Mouse (Mus musculus): ENCODE measurements around the gene Zfp239.

Gene Zfp239

DNA sequence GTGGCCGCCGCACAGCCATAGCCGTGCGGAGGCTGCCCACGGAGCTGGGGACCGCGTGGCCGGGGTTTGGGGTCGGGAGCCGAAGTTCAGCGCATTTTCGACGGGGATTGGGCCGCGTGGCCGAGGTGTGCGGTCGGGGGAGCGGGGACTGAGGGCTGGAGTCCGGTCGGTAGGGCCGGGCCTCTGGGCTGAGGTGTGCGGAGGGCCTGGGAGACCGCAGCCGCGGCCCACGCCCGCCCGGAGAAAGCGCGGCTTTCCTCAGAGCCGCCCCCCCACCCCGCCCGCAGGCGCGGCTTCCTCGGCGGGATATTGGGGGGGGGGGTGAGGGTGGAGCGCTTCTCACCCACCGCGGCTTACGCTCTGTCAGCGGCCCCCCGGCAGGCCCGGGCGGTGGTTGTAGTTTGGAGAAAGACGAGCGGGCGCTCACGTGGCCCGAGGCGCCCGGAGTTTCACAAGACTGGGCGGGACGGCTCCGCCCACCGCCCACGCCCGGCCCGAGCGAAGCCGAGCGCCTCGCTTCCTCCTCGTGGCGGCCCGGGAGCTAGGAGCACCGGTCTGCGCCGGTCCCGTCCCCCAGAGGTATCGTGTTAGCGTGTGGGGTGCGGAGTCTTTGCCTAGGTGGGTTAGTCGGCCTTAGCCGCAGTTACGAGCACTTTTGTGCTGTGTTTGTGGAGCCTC is 45.5 kb downstream of the Zfp239 start:
- DNase-seq, result peak; percentile 88 to 95

DNA sequence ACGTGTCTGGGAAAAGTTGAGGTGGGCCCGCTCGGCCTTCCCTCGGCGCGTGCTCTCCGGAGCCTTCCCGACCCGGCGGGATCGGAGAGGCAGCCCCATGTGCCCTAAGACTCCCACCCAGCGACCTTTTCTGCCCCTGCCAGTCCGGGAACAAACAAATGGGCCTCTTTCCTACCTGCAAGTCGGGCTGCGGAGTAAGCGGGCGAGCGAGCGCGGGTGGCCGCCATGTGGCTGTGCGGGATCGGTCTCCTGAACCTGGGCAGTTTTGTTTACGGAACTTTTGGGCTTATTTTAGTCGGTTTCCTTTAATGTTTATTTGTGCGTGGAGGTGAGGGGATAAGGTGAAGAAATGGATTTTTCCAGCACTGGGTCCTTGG is 46.1 kb downstream of the Zfp239 start:
- DNase-seq, result no peak

DNA sequence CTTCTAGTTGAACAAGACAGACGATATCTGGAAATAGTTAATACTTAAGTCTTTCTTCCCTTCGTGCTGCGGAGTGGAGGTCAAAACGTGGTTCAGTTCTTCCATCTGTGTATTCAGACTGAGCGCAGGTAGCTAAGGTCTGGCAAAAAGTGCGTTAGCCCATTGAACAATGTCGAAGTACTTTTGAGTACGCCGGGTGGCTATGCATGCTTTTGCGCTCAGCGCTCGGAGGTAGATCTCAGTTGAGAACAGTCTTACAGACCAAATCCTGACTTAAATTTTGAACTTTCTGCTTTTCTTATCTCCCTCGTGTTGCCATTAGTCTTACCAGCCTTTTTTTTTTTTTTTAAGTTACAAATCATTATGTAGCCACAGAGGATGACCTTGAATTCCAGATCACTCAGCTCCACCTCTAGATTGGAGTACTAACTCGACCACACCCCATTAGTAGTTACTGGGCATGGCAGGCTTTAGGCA is 46.6 kb downstream of the Zfp239 start:
- peak in 1 of 2 experiments; percentile 16 for DNase-seq

DNA sequence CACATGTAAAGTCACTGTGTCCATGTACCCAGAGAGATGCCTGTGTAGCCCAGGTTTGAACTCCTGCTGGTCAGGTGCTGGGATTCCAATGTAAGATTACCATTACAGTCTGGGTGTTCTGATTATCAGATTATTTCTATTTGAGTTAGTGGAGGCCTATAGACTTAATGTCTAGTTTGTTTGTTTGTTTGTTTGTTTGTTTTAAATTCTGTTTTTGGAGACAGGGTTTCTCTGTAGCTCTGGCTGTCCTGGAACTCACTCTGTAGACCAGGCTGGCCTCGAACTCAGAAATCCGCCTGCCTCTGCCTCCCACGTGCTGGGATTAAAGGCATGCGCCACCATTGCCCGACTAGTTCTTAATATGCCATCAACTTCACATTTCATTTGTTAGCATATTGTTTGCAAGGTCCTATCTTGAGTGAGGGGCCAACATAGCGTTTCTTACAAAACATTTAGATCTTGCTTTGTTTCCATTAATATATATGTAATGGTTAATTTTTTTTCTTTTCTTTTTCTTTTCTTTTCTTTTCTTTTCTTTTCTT is 48.3 kb downstream of the Zfp239 start:
- no peak for DNase-seq

DNA sequence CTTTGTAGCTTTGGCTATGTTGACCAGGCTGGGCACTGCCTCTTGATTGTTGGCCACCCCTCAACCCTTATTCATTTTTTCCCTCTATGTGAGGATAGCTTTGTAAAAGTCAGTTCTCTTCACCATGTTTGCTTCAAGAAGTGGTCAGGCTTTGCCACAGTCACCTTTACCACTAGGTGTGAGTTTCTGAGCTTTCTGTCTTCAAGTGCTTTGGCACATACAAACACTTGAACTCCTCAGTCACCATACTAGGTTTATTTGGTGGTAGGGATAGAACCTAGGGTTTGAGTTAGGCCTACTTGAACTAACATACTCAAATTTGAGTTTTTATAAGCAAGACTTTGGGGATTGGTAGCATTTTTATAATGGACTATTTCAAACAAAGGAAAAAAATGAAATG is 52.6 kb downstream of the Zfp239 start:
- DNase-seq, result no peak

DNA sequence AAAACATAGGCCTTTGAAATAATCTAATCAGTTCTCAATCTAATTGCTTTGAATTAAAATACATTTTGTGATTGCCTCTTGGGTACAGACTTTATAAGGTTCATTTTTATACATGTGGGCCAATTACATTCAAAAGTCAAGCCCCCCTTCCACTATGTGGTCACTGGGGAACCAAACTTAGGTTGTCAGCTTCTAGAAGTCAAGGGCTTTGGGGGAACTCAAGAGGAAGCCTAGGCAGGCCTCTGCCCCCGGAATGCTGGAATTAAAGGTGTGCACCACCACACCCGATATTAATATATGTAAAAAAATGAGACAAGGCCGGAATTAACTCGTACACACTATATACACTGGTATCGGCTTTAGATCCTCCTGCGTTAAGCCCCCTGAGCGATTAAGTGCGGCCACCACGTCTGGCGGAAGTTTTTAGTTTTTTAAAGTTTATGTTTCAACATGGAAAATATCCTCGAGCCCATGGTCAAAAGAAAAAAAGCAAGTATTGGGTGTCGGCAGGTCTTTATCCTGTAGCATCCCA is 54.4 kb downstream of the Zfp239 start:
- no peak for DNase-seq

DNA sequence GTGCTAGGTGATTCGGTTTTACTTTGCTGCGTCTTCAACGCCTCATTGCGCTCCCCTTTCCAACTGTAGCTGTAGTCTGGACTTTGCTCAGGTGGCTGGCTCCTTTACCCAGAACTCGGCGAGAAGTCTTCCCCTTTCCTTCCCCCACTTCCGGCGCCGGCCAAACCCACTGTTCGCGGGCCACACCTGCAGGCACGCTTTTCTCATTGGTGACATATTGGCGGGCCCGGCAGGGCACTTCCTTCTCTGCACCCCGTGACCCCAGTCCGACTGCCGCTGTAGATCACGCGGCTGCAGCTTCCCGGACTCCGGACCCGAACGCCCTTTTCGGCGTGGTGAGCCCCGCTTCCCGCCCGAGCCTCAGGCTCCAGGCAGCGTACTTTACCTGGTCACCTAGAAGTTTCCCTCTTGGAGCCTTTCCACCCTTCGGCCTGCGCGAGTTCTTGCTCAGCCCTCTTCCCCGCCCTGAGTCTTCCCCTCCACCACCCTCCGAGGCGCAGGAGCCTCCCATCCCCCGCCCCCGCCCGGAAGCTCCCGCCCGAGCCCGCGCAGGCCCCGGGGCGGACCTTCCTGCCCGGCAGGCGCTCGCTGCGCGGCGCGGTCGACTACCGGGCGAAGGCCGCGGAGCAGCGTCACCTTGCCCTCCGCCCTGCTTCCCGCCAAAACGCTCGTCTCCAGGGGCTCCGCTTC is 55.0 kb downstream of the Zfp239 start:
- peak; percentile 88 to 97 for DNase-seq

DNA sequence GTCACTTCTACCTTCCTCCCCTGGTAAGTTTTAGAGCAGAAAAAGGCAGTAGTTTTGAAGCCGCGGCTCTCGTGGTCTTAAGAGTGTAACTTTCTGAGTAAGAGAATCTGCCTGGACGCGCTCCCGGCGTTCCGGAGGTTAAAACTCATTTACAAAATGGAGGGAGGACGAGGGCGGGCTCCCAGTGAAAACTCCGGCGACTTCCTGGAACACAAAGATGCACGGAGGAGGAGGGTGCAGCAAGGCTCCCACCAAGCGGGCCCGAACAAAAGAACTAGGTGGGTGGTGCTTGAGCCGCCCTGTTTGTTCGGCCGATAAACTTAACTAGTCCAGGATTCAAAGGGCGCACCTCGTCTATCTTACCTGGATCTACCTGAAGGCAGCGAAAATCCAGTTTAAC is 55.7 kb downstream of the Zfp239 start:
- DNase-seq, result peak; percentile 77 to 87

DNA sequence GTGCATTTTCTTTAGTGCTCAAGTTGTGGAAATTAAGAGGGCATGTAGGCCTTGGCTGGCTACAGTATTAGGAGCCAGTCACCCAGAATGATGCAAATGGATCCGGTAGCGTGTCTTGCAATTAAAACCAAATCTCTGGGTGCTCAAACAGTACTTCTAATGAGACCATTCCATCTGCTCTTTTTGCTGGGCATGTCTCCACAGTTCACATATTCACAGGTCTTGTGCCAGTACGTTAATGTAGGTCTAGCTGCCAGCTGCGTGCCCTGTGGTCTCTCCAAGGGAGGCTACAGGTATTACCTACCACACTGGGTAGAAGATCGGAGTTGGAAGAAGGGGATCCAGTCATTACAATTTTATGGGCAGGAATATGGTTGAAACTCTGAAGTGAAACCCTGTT is 56.1 kb downstream of the Zfp239 start:
- DNase-seq, result no peak

DNA sequence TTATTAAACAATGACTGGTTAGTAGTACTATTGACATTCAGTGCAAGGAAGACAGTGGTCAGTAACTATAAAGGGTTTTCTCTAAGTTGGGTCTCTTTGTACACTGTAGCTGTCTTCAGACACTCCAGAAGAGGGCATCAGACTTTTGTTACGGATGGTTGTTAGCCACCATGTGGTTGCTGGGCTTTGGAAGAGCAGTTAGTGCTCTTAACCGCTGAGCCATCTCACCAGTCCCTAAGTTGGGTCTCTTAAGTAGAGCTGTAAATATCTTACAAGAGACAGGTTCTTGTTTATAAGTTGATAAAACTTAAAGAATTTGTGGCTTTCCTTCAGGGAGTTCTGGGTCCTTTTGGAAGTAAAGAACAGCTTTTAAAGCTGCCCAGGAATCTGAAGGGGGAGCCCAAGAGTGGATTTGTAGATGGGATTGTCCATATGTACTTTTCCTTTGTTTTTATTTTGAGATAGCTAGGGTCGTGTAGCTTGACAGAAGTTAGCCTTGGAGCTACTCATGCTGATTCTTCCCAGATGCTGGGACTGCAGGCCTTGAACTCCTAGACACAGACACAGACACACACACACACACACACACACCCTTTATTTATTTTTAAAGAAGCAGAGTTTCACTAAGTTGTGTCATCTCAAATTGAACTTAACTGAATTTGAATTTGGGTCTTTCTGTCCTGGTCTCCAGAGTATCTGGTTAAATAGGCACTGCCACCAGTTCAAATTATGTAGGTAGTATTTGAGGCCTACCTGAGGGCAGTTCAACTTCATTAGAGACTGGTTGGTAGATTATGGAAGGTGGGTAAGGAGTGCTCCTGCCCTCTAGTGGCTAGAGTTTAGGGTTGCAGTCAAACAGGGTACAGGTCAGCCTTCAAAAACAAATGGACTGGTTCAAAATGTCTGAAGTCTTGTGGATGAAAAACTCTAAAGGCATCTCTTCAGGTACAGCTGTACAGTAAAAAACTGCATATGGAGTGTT is 59.0 kb downstream of the Zfp239 start:
- peak in 1 of 2 experiments; percentile 31 for DNase-seq

DNA sequence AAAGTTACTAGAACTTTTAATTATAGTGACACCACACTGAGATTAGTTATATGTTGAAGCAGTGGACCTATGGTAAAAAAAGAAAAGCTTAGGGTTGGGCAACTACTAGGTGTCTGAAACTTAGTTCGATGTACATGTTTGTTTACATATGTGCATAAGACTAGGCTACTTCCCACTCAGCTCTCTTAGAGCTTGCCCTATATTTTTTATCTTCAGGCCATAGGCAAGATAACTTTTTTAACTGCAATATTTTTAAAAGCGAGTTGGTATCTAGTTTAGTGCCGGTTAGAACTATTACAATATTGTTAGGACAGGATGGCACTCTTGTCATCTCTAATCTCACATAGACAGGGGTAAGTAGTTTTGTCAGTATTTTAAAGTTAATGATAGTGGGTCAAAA is 60.1 kb downstream of the Zfp239 start:
- DNase-seq, result no peak
